Mouse (Mus musculus): Measurements from ENCODE around the gene Dync1li2. TPM values are rescaled to one million over a fixed set of nuclear protein-coding genes. Genes with fewer than 3 reads are reported as not detected.

The Dync1li2 gene
- polyA plus RNA-seq, 1 experiment from 2014 or later = 64.7 TPM

GRCm38 (mm10) chr8:104374864-104375846, 67.7 kb downstream of the Dync1li2 start:
- ATAC-seq (ENCODE audit: low FRiP score, low read depth) = no peak
- Histone ChIP-seq H3K4me1 (peaks cover 29% of the 10 kb centered on the region), H3K36me3 (0 out of 2 replicates have a peak, but pooled peaks cover 3% of the 10 kb centered on the region), H3K27ac (peak overlapping the region; percentile 10; the same call in 1 of the 2 replicates), H3K27me3 (no peaks in the 10 kb centered on the region), H3K4me3 (no peak overlapping the region), H3K9me3 (no peaks in the 10 kb centered on the region), H3K9ac (no peak overlapping the region), H3K4me2 (replicated peaks) (no peak overlapping the region)
- WGBS = 44% methylated on average over 14 of the region's 14 CpGs

GRCm38 (mm10) chr8:104374269-104374668, 68.6 kb downstream of the Dync1li2 start:
- Histone ChIP-seq H3K27ac (no peak overlapping the region), H3K27me3 (no peaks in the 10 kb centered on the region), H3K4me2 (replicated peaks) (no peak overlapping the region), H3K36me3 (0 out of 2 replicates have a peak, but pooled peaks cover 3% of the 10 kb centered on the region), H3K4me3 (no peak overlapping the region), H3K4me1 (peaks cover 24% of the 10 kb centered on the region), H3K9ac (no peak overlapping the region), H3K9me3 (no peaks in the 10 kb centered on the region)
- ATAC-seq (ENCODE audit: low FRiP score, low read depth) = no peak
- 72% methylated on average over 11 of the region's 11 CpGs for WGBS

DNA sequence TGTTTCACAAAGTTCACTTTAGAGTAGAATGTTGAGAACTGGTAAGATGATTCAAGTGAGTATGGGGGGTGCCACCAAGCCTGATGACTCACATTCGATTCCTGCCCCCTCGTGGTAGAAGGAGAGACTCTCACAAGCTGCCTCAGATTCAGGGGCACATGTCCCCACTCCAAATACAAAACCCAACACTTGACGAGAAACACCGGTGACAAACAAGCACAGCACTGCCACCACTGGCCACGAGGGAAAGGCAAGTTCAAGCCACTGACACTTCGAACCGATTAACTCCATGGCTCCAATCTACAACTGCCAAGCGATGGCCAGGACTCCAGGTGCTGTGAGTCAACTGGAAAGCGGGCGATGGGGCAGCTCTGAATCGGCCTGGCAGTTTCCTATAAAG, 69.1 kb downstream of the Dync1li2 start:
- no peaks in the 10 kb centered on the region for H3K9me3 ChIP-seq
- H3K27me3 ChIP-seq = no peaks in the 10 kb centered on the region
- no peak overlapping the region for H3K4me3 ChIP-seq
- peaks cover 23% of the 10 kb centered on the region for H3K4me1 ChIP-seq
- H3K36me3 ChIP-seq = 0 out of 2 replicates have a peak, but pooled peaks cover 3% of the 10 kb centered on the region
- H3K27ac ChIP-seq = no peak overlapping the region
- ATAC-seq (ENCODE audit: low FRiP score, low read depth) = no peak
- H3K9ac ChIP-seq = no peak overlapping the region
- WGBS = 80% methylated on average over 11 of the region's 11 CpGs
- H3K4me2 ChIP-seq (replicated peaks) = no peak overlapping the region

- no peak for ATAC-seq (ENCODE audit: low FRiP score, low read depth)
- no peak overlapping the region for H3K4me2 ChIP-seq (replicated peaks)
- no peak overlapping the region for H3K9ac ChIP-seq
- 0 out of 2 replicates have a peak, but pooled peaks cover 3% of the 10 kb centered on the region for H3K36me3 ChIP-seq
- H3K27me3 ChIP-seq = no peaks in the 10 kb centered on the region
- H3K4me3 ChIP-seq = no peak overlapping the region
- peaks cover 31% of the 10 kb centered on the region for H3K4me1 ChIP-seq
- 89% methylated on average over 6 of the region's 6 CpGs for WGBS
- no peak overlapping the region for H3K27ac ChIP-seq
- H3K9me3 ChIP-seq = no peaks in the 10 kb centered on the region
These were observed 71.7 kb downstream of the Dync1li2 start for GRCm38 (mm10) chr8:104371121-104371520.

GRCm38 (mm10) chr8:104370071-104370470, 72.8 kb downstream of the Dync1li2 start:
- Histone ChIP-seq H3K9ac (no peak overlapping the region), H3K4me1 (peaks cover 23% of the 10 kb centered on the region), H3K4me3 (no peak overlapping the region), H3K4me2 (replicated peaks) (no peak overlapping the region), H3K27me3 (no peaks in the 10 kb centered on the region), H3K27ac (no peak overlapping the region), H3K9me3 (no peaks in the 10 kb centered on the region), H3K36me3 (0 out of 2 replicates have a peak, but pooled peaks cover 3% of the 10 kb centered on the region)
- WGBS = 71% methylated on average over 6 of the region's 6 CpGs
- ATAC-seq (ENCODE audit: low FRiP score, low read depth) = no peak

DNA sequence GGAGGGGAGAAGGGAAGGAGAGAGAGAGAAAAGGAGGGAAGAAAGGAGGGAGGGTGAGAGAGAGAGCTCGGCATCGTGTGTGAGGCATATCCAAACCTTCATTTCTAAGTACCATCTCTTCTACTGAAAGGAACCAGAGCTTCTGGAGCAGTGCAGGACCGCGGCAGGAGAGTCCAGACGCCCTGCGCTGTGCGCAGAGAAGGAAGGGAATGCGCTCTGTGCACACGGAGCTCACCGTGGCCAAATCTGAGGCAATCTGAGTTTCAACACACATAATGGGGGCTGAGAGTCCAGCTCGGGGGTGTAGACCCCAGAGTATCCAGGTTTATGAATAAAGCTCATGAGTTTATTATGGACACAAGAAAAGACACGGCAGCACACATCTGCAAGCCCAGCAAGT, 73.3 kb downstream of the Dync1li2 start:
- H3K4me1 ChIP-seq = peaks cover 19% of the 10 kb centered on the region
- 86% methylated on average over 12 of the region's 12 CpGs for WGBS
- no peak overlapping the region for H3K27ac ChIP-seq
- no peaks in the 10 kb centered on the region for H3K9me3 ChIP-seq
- H3K4me3 ChIP-seq = no peak overlapping the region
- no peak overlapping the region for H3K4me2 ChIP-seq (replicated peaks)
- 0 out of 2 replicates have a peak, but pooled peaks cover 3% of the 10 kb centered on the region for H3K36me3 ChIP-seq
- no peaks in the 10 kb centered on the region for H3K27me3 ChIP-seq
- H3K9ac ChIP-seq = 0 out of 2 replicates have a peak overlapping the region, but pooled peaks have one; percentile 26
- no peak for ATAC-seq (ENCODE audit: low FRiP score, low read depth)

Other genes starting within 250 kb of the Dync1li2 start
- gene Tk2, start 194.5 kb downstream of the Dync1li2 start, polyA plus RNA-seq (2015; fragmentation: Nextera tagmentation; extraction: Ambion mirVana) = 19.4 and 20.7 TPM in 2 replicates
- gene Cklf, start 192.2 kb downstream of the Dync1li2 start, polyA plus RNA-seq (2015; fragmentation: Nextera tagmentation; extraction: Ambion mirVana) = 49.0 and 54.0 TPM in 2 replicates
- not detected in 2 replicates for gene Cmtm2a, start 149.9 kb downstream of the Dync1li2 start, polyA plus RNA-seq (2015; fragmentation: Nextera tagmentation; extraction: Ambion mirVana)
- not detected in 2 replicates for gene Gm45711, start 133.0 kb downstream of the Dync1li2 start, polyA plus RNA-seq (2015; fragmentation: Nextera tagmentation; extraction: Ambion mirVana)
- not detected in 2 replicates for gene Cmtm1, start 132.9 kb downstream of the Dync1li2 start, polyA plus RNA-seq (2015; fragmentation: Nextera tagmentation; extraction: Ambion mirVana)
- gene Gm11020, start 121.5 kb downstream of the Dync1li2 start, polyA plus RNA-seq (2015; fragmentation: Nextera tagmentation; extraction: Ambion mirVana) = not detected in 2 replicates
- gene Cmtm2b, start 120.8 kb downstream of the Dync1li2 start, polyA plus RNA-seq (2015; fragmentation: Nextera tagmentation; extraction: Ambion mirVana) = not detected in 2 replicates
- gene Cmtm3, start 103.6 kb downstream of the Dync1li2 start, polyA plus RNA-seq (2015; fragmentation: Nextera tagmentation; extraction: Ambion mirVana) = 158 and 159 TPM in 2 replicates
- 2.8 and 3.0 TPM in 2 replicates for gene Cmtm4, start 47.2 kb downstream of the Dync1li2 start, polyA plus RNA-seq (2015; fragmentation: Nextera tagmentation; extraction: Ambion mirVana)
- gene Terb1, start 66.9 kb upstream of the Dync1li2 start, polyA plus RNA-seq (2015; fragmentation: Nextera tagmentation; extraction: Ambion mirVana) = 0.29 and 0.45 TPM in 2 replicates
- 116 and 122 TPM in 2 replicates for gene Nae1, start 91.6 kb upstream of the Dync1li2 start, polyA plus RNA-seq (2015; fragmentation: Nextera tagmentation; extraction: Ambion mirVana)
- 0.83 and 0.93 TPM in 2 replicates for gene Car7, start 91.6 kb upstream of the Dync1li2 start, polyA plus RNA-seq (2015; fragmentation: Nextera tagmentation; extraction: Ambion mirVana)
- 13.8 and 14.0 TPM in 2 replicates for gene Pdp2, start 148.4 kb upstream of the Dync1li2 start, polyA plus RNA-seq (2015; fragmentation: Nextera tagmentation; extraction: Ambion mirVana)
- gene Cdh16, start 181.3 kb upstream of the Dync1li2 start, polyA plus RNA-seq (2015; fragmentation: Nextera tagmentation; extraction: Ambion mirVana) = 0.22 TPM in 1 of 2 replicates, not detected in the other
- gene Rrad, start 188.3 kb upstream of the Dync1li2 start, polyA plus RNA-seq (2015; fragmentation: Nextera tagmentation; extraction: Ambion mirVana) = 18.1 TPM in 2 replicates
- 88.9 and 89.4 TPM in 2 replicates for gene Ciao2b, start 198.9 kb upstream of the Dync1li2 start, polyA plus RNA-seq (2015; fragmentation: Nextera tagmentation; extraction: Ambion mirVana)

All from limb, embryonic 13.5 days (tissue).